Mouse (Mus musculus): Measurements from ENCODE around the gene Tmem252. TPM values are rescaled to one million over a fixed set of nuclear protein-coding genes. Genes with fewer than 3 reads are reported as not detected.

Gene Tmem252
- total RNA-seq, 1 experiment, result 0.22 TPM

DNA sequence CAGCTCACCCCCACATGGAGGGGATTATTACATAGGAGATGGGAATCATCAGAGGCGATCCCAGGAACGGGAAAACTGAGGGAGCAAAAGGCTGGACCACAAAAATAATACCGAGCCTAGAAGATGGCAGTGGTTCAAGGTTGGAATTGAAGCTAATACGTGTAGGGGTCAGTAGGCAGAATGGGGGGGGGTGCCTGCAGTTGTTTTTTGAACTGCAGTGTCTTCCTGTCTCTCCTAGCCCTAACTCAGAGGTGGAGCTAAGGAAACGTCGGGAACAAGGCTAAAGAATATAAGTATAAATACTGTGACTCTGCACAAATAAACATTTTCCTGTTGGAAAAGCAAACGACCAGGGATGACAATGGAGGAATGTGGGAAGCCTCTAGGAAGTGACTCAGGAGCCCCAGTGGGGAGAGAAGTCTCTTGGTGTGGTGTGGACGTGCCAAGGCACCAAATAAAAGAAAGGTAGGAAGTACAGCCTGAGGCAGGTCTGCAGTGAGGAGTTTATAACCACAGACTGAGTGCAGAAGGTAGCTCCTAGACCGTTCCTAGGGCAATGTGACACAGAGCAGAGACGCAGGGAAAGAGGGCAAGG lies 1.3 kb upstream of the Tmem252 start:
- no peaks in the 10 kb centered on the region for H3K9me3 ChIP-seq (ENCODE audit: control insufficient read depth, insufficient read depth, low read depth, low read length)
- no peak for TF ChIP-seq CHD2 (IDR thresholded peaks at IDR 0.05; ENCODE audit: low read depth, low read length)
- no peak for TF ChIP-seq ZC3H11A (IDR thresholded peaks at IDR 0.05; ENCODE audit: borderline replicate concordance, low read depth, low read length)
- no peak for TF ChIP-seq ZNF384 (IDR thresholded peaks at IDR 0.05; ENCODE audit: low read depth, low read length)
- no peak for TF ChIP-seq HCFC1 (IDR thresholded peaks at IDR 0.05; ENCODE audit: borderline replicate concordance, insufficient read depth, low read length)
- no peak for TF ChIP-seq MAFK (IDR thresholded peaks at IDR 0.05; ENCODE audit: insufficient read depth, low read depth, low read length)
- H3K4me3 ChIP-seq (ENCODE audit: insufficient read depth in 1 of 2, low read depth in 1 of 2, low read length in 2 of 2, poor library complexity in 1 of 2, severe bottlenecking in 1 of 2), result no peak overlapping the region
- DNase-seq (ENCODE audit: low read depth, low spot score), result no peak
- H3K9ac ChIP-seq (ENCODE audit: insufficient read depth, low read depth, low read length, poor library complexity, severe bottlenecking), result no peak overlapping the region
- H3K36me3 ChIP-seq (ENCODE audit: control insufficient read depth, insufficient read depth, low read length, poor library complexity, severe bottlenecking), result no peaks in the 10 kb centered on the region
- in situ Hi-C loops (cut with MboI; ENCODE audit: low sequenced_read_pairs in 2 of 2, unreplicated experiment in 2 of 2), result no loop called here
- peaks cover 0 to 3% of the 10 kb centered on the region in 2 experiments; a peak in 1 of 4 replicates for H3K4me1 ChIP-seq (ENCODE audit: control insufficient read depth in 2 of 2, insufficient read depth in 2 of 2, low read length in 2 of 2, poor library complexity in 1 of 2)
- H3K27ac ChIP-seq (ENCODE audit: insufficient read depth, low read depth, low read length, poor library complexity, severe bottlenecking), result no peak overlapping the region

DNA sequence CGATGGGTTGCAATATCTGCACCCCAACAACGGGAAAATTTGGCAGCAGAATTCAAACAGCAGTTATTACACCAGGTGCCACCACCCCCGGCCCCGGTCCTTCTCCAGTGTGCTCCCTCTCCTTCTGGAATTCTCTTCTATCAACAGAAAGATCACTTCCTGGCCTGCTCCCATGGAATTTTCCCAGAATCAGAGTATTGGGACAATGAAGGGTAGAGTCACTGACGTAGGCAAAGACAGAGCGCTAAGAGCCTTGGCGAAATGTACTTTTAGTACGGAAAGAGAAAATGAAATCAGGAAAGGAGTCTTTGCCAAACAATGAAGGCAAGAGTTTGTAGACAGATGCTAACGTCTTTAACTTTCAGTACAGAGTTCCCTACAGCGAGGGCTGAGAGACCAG lies 477 bp upstream of the Tmem252 start:
- Histone ChIP-seq H3K4me1 (ENCODE audit: control insufficient read depth in 2 of 2, insufficient read depth in 2 of 2, low read length in 2 of 2, poor library complexity in 1 of 2) (peaks cover 0 to 3% of the 10 kb centered on the region in 2 experiments; a peak in 1 of 4 replicates), H3K9ac (ENCODE audit: insufficient read depth, low read depth, low read length, poor library complexity, severe bottlenecking) (no peak overlapping the region), H3K9me3 (ENCODE audit: control insufficient read depth, insufficient read depth, low read depth, low read length) (no peaks in the 10 kb centered on the region), H3K36me3 (ENCODE audit: control insufficient read depth, insufficient read depth, low read length, poor library complexity, severe bottlenecking) (no peaks in the 10 kb centered on the region), H3K27ac (ENCODE audit: insufficient read depth, low read depth, low read length, poor library complexity, severe bottlenecking) (no peak overlapping the region), H3K4me3 (ENCODE audit: insufficient read depth in 1 of 2, low read depth in 1 of 2, low read length in 2 of 2, poor library complexity in 1 of 2, severe bottlenecking in 1 of 2) (no peak overlapping the region)
- TF ChIP-seq CHD2 (IDR thresholded peaks at IDR 0.05; ENCODE audit: low read depth, low read length) (no peak), ZNF384 (IDR thresholded peaks at IDR 0.05; ENCODE audit: low read depth, low read length) (no peak), ZC3H11A (IDR thresholded peaks at IDR 0.05; ENCODE audit: borderline replicate concordance, low read depth, low read length) (no peak), HCFC1 (IDR thresholded peaks at IDR 0.05; ENCODE audit: borderline replicate concordance, insufficient read depth, low read length) (no peak), MAFK (IDR thresholded peaks at IDR 0.05; ENCODE audit: insufficient read depth, low read depth, low read length) (no peak)
- in situ Hi-C loops (cut with MboI; ENCODE audit: low sequenced_read_pairs in 2 of 2, unreplicated experiment in 2 of 2), result no loop called here
- DNase-seq (ENCODE audit: low read depth, low spot score), result no peak

DNA sequence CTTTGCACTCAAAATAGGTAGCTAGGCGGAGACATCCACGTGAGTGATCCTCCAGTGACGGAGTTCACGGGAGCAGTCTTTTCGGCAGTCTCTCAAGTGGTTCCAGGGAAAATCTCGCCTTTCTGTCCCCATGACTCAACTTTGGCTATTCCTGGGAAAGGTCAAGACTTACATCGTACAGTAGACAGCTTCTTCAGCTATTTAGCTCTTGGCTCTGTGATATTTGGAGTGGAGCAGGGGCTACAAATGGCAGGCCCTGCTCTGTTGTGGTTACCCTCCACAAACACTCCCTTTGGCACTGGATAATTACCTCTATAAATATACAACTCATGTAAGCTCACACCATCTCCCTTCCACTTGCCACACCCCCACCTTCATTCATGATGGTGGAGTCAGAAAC lies 2.6 kb downstream of the Tmem252 start:
- no peak for TF ChIP-seq ZC3H11A (IDR thresholded peaks at IDR 0.05; ENCODE audit: borderline replicate concordance, low read depth, low read length)
- TF ChIP-seq CHD2 (IDR thresholded peaks at IDR 0.05; ENCODE audit: low read depth, low read length), result no peak
- TF ChIP-seq MAFK (IDR thresholded peaks at IDR 0.05; ENCODE audit: insufficient read depth, low read depth, low read length), result no peak
- no peak for TF ChIP-seq HCFC1 (IDR thresholded peaks at IDR 0.05; ENCODE audit: borderline replicate concordance, insufficient read depth, low read length)
- TF ChIP-seq ZNF384 (IDR thresholded peaks at IDR 0.05; ENCODE audit: low read depth, low read length), result no peak
- H3K9ac ChIP-seq (ENCODE audit: insufficient read depth, low read depth, low read length, poor library complexity, severe bottlenecking), result no peak overlapping the region
- H3K9me3 ChIP-seq (ENCODE audit: control insufficient read depth, insufficient read depth, low read depth, low read length), result no peaks in the 10 kb centered on the region
- DNase-seq (ENCODE audit: low read depth, low spot score), result no peak
- in situ Hi-C loops (cut with MboI; ENCODE audit: low sequenced_read_pairs in 2 of 2, unreplicated experiment in 2 of 2), result no loop called here
- H3K36me3 ChIP-seq (ENCODE audit: control insufficient read depth, insufficient read depth, low read length, poor library complexity, severe bottlenecking), result no peaks in the 10 kb centered on the region
- no peak overlapping the region for H3K4me3 ChIP-seq (ENCODE audit: insufficient read depth in 1 of 2, low read depth in 1 of 2, low read length in 2 of 2, poor library complexity in 1 of 2, severe bottlenecking in 1 of 2)
- peaks cover 0 to 3% of the 10 kb centered on the region in 2 experiments; a peak in 1 of 4 replicates for H3K4me1 ChIP-seq (ENCODE audit: control insufficient read depth in 2 of 2, insufficient read depth in 2 of 2, low read length in 2 of 2, poor library complexity in 1 of 2)
- H3K27ac ChIP-seq (ENCODE audit: insufficient read depth, low read depth, low read length, poor library complexity, severe bottlenecking), result no peak overlapping the region

DNA sequence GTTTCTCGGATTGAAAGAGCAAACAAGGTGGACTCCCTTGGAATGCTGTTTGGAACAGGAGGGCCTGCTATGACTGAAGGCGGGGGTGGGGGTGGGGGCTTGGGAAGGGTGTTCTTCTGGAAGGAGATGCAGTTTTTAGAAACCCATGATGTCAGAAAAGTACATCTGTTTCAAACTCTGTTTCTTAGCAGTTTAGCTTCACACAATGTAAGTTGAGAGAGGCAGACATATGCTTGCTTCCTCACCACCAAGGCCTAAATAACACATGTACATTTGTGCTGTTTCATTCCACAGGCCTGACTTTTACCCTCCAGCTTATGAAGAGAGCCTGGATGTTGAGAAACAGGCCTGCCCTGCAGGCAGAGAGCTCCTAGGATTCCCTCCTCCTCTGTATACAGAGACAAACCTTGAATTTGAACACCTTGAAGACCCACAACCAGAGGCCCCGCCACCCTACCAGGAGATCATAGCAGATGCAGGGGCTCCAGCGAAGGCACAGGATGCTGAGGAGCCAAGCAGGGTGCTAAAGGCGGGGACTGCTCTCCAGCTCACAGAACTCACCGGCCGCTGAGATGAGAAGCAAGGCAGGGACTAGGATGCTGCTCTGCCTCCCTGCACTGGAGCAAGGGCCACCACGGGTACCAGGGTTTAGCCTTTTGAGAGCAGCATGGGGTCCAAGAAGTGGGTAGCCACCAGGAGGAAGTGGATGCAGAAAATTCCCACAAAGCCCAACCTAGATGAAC lies 3.6 kb downstream of the Tmem252 start:
- in situ Hi-C loops (cut with MboI; ENCODE audit: low sequenced_read_pairs in 2 of 2, unreplicated experiment in 2 of 2), result no loop called here
- DNase-seq (ENCODE audit: low read depth, low spot score), result no peak
- Histone ChIP-seq H3K36me3 (ENCODE audit: control insufficient read depth, insufficient read depth, low read length, poor library complexity, severe bottlenecking) (no peaks in the 10 kb centered on the region), H3K4me3 (ENCODE audit: insufficient read depth in 1 of 2, low read depth in 1 of 2, low read length in 2 of 2, poor library complexity in 1 of 2, severe bottlenecking in 1 of 2) (no peak overlapping the region), H3K9ac (ENCODE audit: insufficient read depth, low read depth, low read length, poor library complexity, severe bottlenecking) (no peak overlapping the region), H3K27ac (ENCODE audit: insufficient read depth, low read depth, low read length, poor library complexity, severe bottlenecking) (no peak overlapping the region), H3K4me1 (ENCODE audit: control insufficient read depth in 2 of 2, insufficient read depth in 2 of 2, low read length in 2 of 2, poor library complexity in 1 of 2) (no peaks in the 10 kb centered on the region), H3K9me3 (ENCODE audit: control insufficient read depth, insufficient read depth, low read depth, low read length) (no peaks in the 10 kb centered on the region)
- TF ChIP-seq HCFC1 (IDR thresholded peaks at IDR 0.05; ENCODE audit: borderline replicate concordance, insufficient read depth, low read length) (no peak), CHD2 (IDR thresholded peaks at IDR 0.05; ENCODE audit: low read depth, low read length) (no peak), MAFK (IDR thresholded peaks at IDR 0.05; ENCODE audit: insufficient read depth, low read depth, low read length) (no peak), ZNF384 (IDR thresholded peaks at IDR 0.05; ENCODE audit: low read depth, low read length) (no peak), ZC3H11A (IDR thresholded peaks at IDR 0.05; ENCODE audit: borderline replicate concordance, low read depth, low read length) (no peak)

Measured in ES-E14 (cell line).